7 mouse cellular contexts compared by ENCODE assay signal in the genomic region with DNA sequence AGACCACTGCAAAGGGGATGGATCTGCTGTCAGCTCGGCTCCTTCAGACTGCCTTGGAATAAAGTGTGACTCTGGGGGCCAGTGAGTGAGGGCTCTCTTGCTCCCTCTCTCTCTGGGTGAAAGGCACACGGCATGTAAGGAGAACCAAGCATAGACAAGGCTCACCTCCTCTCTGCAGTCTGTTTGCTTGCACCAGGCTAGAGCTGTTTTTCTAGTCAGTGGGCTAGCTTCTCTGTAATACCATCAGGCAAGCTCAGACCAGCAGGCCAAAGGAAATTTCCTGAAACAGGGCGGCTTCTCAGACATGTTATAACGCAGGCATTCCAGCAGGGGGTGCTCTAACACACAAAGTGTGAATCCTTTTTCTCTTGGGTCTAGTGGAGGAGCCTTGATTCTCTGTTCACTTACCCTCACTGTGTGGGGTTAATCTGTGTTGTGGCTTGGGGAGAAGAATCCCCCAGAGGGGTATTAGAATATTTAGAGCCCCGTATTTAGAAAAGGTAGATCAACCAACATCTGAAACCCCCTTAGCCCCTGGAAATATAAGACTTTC. TPM values are rescaled to one million over a fixed set of nuclear protein-coding genes. Genes with fewer than 3 reads are reported as not detected.
DNase-seq lines count a peak whose midpoint lies in the region; ATAC-seq and TF ChIP-seq lines count a peak whose summit lies in the region.

No protein-coding gene starts in this region.

- no peak overlapping the region for H3K27ac ChIP-seq in ES-E14 (ENCODE audit: insufficient read depth, low read depth, low read length, poor library complexity, severe bottlenecking)

- no peaks in the 10 kb centered on the region for H3K9me3 ChIP-seq in ES-E14 (ENCODE audit: control insufficient read depth, insufficient read depth, low read depth, low read length)

- no peak overlapping the region for H3K9ac ChIP-seq in ES-E14 (ENCODE audit: insufficient read depth, low read depth, low read length, poor library complexity, severe bottlenecking)

- H3K36me3 ChIP-seq in ES-E14 (ENCODE audit: control insufficient read depth, insufficient read depth, low read length, poor library complexity, severe bottlenecking): no peaks in the 10 kb centered on the region

- H3K4me3 ChIP-seq in ES-E14 (ENCODE audit: insufficient read depth in 1 of 2, low read depth in 1 of 2, low read length in 2 of 2, poor library complexity in 1 of 2, severe bottlenecking in 1 of 2): no peak overlapping the region

- in situ Hi-C loops in ES-E14 (cut with MboI; ENCODE audit: low sequenced_read_pairs in 2 of 2, unreplicated experiment in 2 of 2): no loop called here

- DNase-seq in ES-E14 (ENCODE audit: low read depth, low spot score): peak; percentile 63
- DNase-seq in adrenal gland, postnatal 14 days: peak; percentile 82
- DNase-seq in embryo, embryonic 11.5 days (ENCODE audit: low read depth, low spot score): peak; percentile 42
- DNase-seq in heart, postnatal 4 days: peak; percentile 80
- DNase-seq in layer of hippocampus, adult 8-10 months (ENCODE audit: low spot score in 2 of 2): peak; percentile 46 to 62
- DNase-seq in right cerebral cortex, postnatal 14 days: peak; percentile 69

- peak; percentile 65 for ATAC-seq in megakaryocyte, adult 5-6 weeks (ENCODE audit: poor library complexity, severe bottlenecking)

- no peaks in the 10 kb centered on the region for H3K4me1 ChIP-seq in ES-E14 (ENCODE audit: control insufficient read depth in 2 of 2, insufficient read depth in 2 of 2, low read length in 2 of 2, poor library complexity in 1 of 2)

TF ChIP-seq in ES-E14, 5 proteins besides CTCF, POLR2A, EP300 and RAD21:
- no peak for TF ChIP-seq MAFK (IDR thresholded peaks at IDR 0.05; ENCODE audit: insufficient read depth, low read depth, low read length)
- TF ChIP-seq ZC3H11A (IDR thresholded peaks at IDR 0.05; ENCODE audit: borderline replicate concordance, low read depth, low read length): peak; percentile 44; the same call in 1 of the 2 replicates

RNA-seq across cellular contexts. Expression of a gene that starts 31.7 kb away (rescaled TPM):
- 1.7 and 3.8 TPM in 2 replicates for total RNA-seq in ES-E14 (2012; rRNA removed)
- total RNA-seq in adrenal gland, postnatal 14 days (2021): 3.3 and 5.9 TPM in 2 replicates
- total RNA-seq in heart, postnatal 4 days (2021): under 1 TPM; 0.10 to 0.16 TPM
- total RNA-seq in layer of hippocampus, adult 8-10 months (2022): 100 to 1,000 TPM; 361 to 416 (median 386) TPM
- not detected in 2 replicates for total RNA-seq in megakaryocyte, adult 5-6 weeks (2015)
- total RNA-seq in megakaryocyte, adult 5-6 weeks (2017): not detected in 2 replicates

RNA-seq across cellular contexts. Expression of a gene that starts 42.0 kb away (rescaled TPM):
- 5.9 and 14.1 TPM in 2 replicates for total RNA-seq in ES-E14 (2012; rRNA removed)
- 26.6 and 36.1 TPM in 2 replicates for total RNA-seq in adrenal gland, postnatal 14 days (2021)
- 1 to 10 TPM; 3.3 to 5.6 TPM for total RNA-seq in heart, postnatal 4 days (2021)
- 10 to 100 TPM; 10.8 to 20.7 (median 14.8) TPM for total RNA-seq in layer of hippocampus, adult 8-10 months (2022)
- total RNA-seq in megakaryocyte, adult 5-6 weeks (2015): 43.2 and 46.7 TPM in 2 replicates
- total RNA-seq in megakaryocyte, adult 5-6 weeks (2017): 11.8 and 18.3 TPM in 2 replicates

RNA-seq across cellular contexts. Expression of a gene that starts 53.9 kb away (rescaled TPM):
- 7.9 and 11.9 TPM in 2 replicates for total RNA-seq in ES-E14 (2012; rRNA removed)
- total RNA-seq in adrenal gland, postnatal 14 days (2021): 11.3 and 15.8 TPM in 2 replicates
- 10 to 100 TPM; 12.2 to 13.2 TPM for total RNA-seq in heart, postnatal 4 days (2021)
- total RNA-seq in layer of hippocampus, adult 8-10 months (2022): 10 to 100 TPM; 19.5 to 23.2 (median 22.3) TPM
- 5.4 and 6.9 TPM in 2 replicates for total RNA-seq in megakaryocyte, adult 5-6 weeks (2015)
- 5.9 and 7.2 TPM in 2 replicates for total RNA-seq in megakaryocyte, adult 5-6 weeks (2017)

RNA-seq across cellular contexts. Expression of a gene that starts 56.3 kb away (rescaled TPM):
- total RNA-seq in ES-E14 (2012; rRNA removed): 9.4 and 12.4 TPM in 2 replicates
- 7.3 and 9.8 TPM in 2 replicates for total RNA-seq in adrenal gland, postnatal 14 days (2021)
- 1 to 10 TPM; 2.9 to 3.8 TPM for total RNA-seq in heart, postnatal 4 days (2021)
- 10 to 100 TPM; 45.9 to 69.4 (median 55.7) TPM for total RNA-seq in layer of hippocampus, adult 8-10 months (2022)
- total RNA-seq in megakaryocyte, adult 5-6 weeks (2015): 2.0 and 2.1 TPM in 2 replicates
- 1.1 and 1.3 TPM in 2 replicates for total RNA-seq in megakaryocyte, adult 5-6 weeks (2017)

Comparison
In these comparisons a context has a peak if more than half of its experiments do, and no peak if none do; other contexts are left out.
1. RNA of a gene that starts 31.7 kb away (total RNA-seq): 361 to 416 TPM in layer of hippocampus, adult 8-10 months; 3.3 to 5.9 TPM in adrenal gland, postnatal 14 days, 1.7 to 3.8 TPM in ES-E14, 0.10 to 0.16 TPM in heart, postnatal 4 days and not detected in megakaryocyte, adult 5-6 weeks; every median in the first group is over 10 times any median in the second.
2. Peak in every context shown above with its lines, with median percentiles within 50 percentile points of each other: DNase-seq.